Mouse (Mus musculus) midbrain, embryonic 12.5 days (tissue): Measurements from ENCODE around the gene Ttc30b. TPM values are rescaled to one million over a fixed set of nuclear protein-coding genes. Genes with fewer than 3 reads are reported as not detected.
"Not testable (repeated sequence)": the region's sequence is repeated elsewhere in the genome, so short reads cannot be mapped to it uniquely, and the experiment has no call there.

ENCODE experiments used
- ATAC-seq: fragments of 200-750 bp; cut with Nextera tagmentation; 2 replicates; pipeline ENCODE4 v1.8.0; 2017; ENCODE audit warnings: low read depth, moderate TSS enrichment, moderate library complexity; ENCODE audit not compliant: low FRiP score
- H3K27ac ChIP-seq: fragments of 300-500 bp; sonication (generic); replicated peaks from 2 replicates; pipeline ENCODE4 v1.5.1; 2016; ENCODE audit warnings: mild to moderate bottlenecking
- H3K27me3 ChIP-seq: fragments of 300-500 bp; sonication (generic); 2 replicates; pipeline ENCODE4 v1.6.1; 2016; ENCODE audit warnings: mild to moderate bottlenecking
- H3K36me3 ChIP-seq: fragments of 300-500 bp; sonication (generic); 2 replicates; pipeline ENCODE4 v1.6.1; 2016
- H3K4me1 ChIP-seq: fragments of 300-500 bp; sonication (generic); 2 replicates; pipeline ENCODE4 v1.6.1; 2016
- H3K4me2 ChIP-seq: fragments of 300-500 bp; sonication (generic); replicated peaks from 2 replicates; pipeline ENCODE4 v1.6.1; 2016; ENCODE audit warnings: mild to moderate bottlenecking, moderate library complexity
- H3K4me3 ChIP-seq: fragments of 300-500 bp; sonication (generic); 2 replicates; pipeline ENCODE4 v1.5.1; 2016; ENCODE audit warnings: mild to moderate bottlenecking
- H3K9ac ChIP-seq: fragments of 300-500 bp; sonication (generic); replicated peaks from 2 replicates; pipeline ENCODE4 v1.6.1; 2016; ENCODE audit warnings: mild to moderate bottlenecking, moderate library complexity
- H3K9me3 ChIP-seq: fragments of 300-500 bp; sonication (generic); 2 replicates; pipeline ENCODE4 v1.6.1; 2016; ENCODE audit warnings: mild to moderate bottlenecking
- WGBS: fragments of 180-500 bp; shearing (Covaris S2); methylation state at CpG from one replicate; pipeline ENCODE4 v1.1.7; 2016; 5-methylcytosine and 5-hydroxymethylcytosine counted together
- polyA plus RNA-seq: library from polyadenylated mRNA; unstranded; fragments of >200 nt; fragmentation: Nextera tagmentation; extraction: Ambion mirVana; gene quantifications from 2 replicates; pipeline ENCODE4 v1.2.1, GENCODE M21; 2016

Gene Ttc30b
- polyA plus RNA-seq, 1 experiment from 2014 or later = 9.7 TPM

DNA sequence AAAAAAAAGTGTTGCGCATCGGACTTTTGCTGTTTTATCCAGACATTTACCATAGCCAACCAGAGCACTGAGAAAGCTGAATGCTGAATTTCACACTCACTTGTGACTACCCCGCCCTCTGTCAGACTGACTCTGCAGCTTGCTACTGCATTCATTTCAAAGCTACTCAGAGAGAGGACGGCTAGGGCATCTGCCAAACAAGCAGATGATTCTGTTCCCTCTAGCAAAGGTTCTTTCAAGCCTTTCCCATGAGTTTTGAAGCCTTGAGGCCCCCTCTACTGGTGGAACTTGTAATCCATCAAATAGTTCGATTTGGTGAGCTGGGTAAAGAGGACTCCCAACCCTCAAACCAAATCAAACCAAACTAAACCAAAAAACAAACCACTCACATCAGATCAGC is 26.6 kb upstream of the Ttc30b start:
- no peak overlapping the region for H3K9ac ChIP-seq
- ATAC-seq = peak; percentile 52; the same call in 1 of the 2 replicates
- 28% methylated on average over 5 of the region's 5 CpGs for WGBS
- no peaks in the 10 kb centered on the region for H3K27me3 ChIP-seq
- no peak overlapping the region for H3K27ac ChIP-seq
- H3K9me3 ChIP-seq = no peaks in the 10 kb centered on the region
- H3K4me2 ChIP-seq = peak overlapping the region; percentile 29
- no peak overlapping the region for H3K4me3 ChIP-seq
- H3K4me1 ChIP-seq = peaks cover 29% of the 10 kb centered on the region
- no peaks in the 10 kb centered on the region for H3K36me3 ChIP-seq

DNA sequence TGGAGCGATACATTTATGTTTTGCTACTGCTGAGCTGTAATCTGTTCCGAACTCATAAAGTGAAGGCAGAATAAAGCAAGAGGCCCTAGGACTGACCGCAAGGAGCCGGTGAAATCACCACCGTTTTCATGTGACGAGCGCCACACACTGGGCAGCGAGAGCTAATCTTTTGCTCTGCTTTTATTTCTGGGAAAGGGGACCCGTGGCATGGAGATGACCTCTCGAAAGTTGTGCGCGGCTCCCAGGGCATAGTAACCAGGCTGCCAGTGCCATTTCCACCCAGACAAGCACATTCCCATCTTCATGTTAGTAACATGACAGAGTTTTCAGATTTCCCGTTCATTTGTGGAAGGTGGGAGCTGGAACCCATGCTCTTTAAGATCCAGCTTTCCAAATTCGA is 26.1 kb upstream of the Ttc30b start:
- H3K27ac ChIP-seq = no peak overlapping the region
- peak overlapping the region; percentile 29 for H3K4me2 ChIP-seq
- peaks cover 34% of the 10 kb centered on the region for H3K4me1 ChIP-seq
- no peaks in the 10 kb centered on the region for H3K9me3 ChIP-seq
- H3K36me3 ChIP-seq = no peaks in the 10 kb centered on the region
- H3K4me3 ChIP-seq = no peak overlapping the region
- 9% methylated on average over 14 of the region's 14 CpGs for WGBS
- ATAC-seq = peak; percentile 35; the same call in 1 of the 2 replicates
- H3K9ac ChIP-seq = no peak overlapping the region
- H3K27me3 ChIP-seq = no peaks in the 10 kb centered on the region

DNA sequence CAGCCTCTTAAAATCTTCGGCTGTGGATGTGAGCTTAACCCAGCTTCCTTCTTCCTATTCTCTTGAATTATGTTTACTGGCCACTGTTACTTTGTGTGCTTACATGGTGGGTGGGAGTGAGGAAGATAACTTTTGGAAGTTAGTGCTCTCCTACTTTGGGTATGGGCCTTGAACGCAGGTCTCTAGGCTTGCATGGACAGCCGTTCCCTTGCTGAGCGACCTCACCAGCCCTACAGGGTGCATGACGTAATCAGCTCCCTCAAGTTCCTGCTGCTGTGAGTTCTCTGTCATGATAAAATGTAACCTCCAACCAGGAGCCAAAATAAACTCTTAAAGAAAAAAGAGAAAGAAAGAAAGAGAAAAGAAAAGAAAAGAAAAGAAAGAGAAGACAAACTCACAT is 25.7 kb upstream of the Ttc30b start:
- Histone ChIP-seq H3K27ac (no peak overlapping the region), H3K27me3 (no peaks in the 10 kb centered on the region), H3K36me3 (no peaks in the 10 kb centered on the region), H3K9ac (no peak overlapping the region), H3K4me2 (0 out of 2 replicates have a peak overlapping the region, but pooled peaks have one; percentile 29), H3K4me1 (peaks cover 39% of the 10 kb centered on the region), H3K4me3 (no peak overlapping the region), H3K9me3 (no peaks in the 10 kb centered on the region)
- 73% methylated on average over 5 of the region's 5 CpGs for WGBS
- ATAC-seq = no peak

DNA sequence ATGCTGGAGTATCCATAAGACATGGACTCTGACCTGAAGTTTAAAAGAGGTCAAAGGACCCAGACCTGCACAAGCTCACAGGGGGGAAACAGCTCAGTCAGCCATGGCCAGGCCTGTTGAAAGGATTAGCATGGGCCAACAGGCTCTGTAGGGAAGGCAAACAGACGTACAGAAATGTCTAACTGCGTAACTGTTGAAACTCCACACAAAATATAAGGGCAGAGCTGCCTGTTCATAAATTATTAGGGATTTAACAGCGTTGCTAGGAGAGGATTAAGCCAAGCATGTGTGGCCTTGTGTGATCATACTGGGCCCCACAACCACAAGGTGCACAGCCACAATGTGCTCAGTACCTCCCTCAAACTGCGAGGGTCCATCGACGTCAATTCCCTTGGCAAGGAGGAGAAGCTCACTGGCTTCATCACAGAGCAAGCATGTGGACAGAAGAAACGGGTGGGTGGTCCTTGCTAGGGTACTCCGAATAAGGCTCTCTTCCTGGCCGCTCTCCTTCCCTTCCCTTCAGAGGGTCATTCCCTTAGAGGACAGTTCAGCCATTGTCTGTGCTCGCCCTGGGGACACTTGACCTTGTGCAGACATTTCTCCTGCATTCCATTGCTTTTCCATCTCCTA is 24.9 kb upstream of the Ttc30b start:
- WGBS = 30% methylated on average over 10 of the region's 10 CpGs
- Histone ChIP-seq H3K9ac (no peak overlapping the region), H3K9me3 (no peaks in the 10 kb centered on the region), H3K4me2 (no peak overlapping the region), H3K4me3 (no peak overlapping the region), H3K27me3 (no peaks in the 10 kb centered on the region), H3K27ac (no peak overlapping the region), H3K36me3 (no peaks in the 10 kb centered on the region), H3K4me1 (peaks cover 41% of the 10 kb centered on the region)
- ATAC-seq = no peak

DNA sequence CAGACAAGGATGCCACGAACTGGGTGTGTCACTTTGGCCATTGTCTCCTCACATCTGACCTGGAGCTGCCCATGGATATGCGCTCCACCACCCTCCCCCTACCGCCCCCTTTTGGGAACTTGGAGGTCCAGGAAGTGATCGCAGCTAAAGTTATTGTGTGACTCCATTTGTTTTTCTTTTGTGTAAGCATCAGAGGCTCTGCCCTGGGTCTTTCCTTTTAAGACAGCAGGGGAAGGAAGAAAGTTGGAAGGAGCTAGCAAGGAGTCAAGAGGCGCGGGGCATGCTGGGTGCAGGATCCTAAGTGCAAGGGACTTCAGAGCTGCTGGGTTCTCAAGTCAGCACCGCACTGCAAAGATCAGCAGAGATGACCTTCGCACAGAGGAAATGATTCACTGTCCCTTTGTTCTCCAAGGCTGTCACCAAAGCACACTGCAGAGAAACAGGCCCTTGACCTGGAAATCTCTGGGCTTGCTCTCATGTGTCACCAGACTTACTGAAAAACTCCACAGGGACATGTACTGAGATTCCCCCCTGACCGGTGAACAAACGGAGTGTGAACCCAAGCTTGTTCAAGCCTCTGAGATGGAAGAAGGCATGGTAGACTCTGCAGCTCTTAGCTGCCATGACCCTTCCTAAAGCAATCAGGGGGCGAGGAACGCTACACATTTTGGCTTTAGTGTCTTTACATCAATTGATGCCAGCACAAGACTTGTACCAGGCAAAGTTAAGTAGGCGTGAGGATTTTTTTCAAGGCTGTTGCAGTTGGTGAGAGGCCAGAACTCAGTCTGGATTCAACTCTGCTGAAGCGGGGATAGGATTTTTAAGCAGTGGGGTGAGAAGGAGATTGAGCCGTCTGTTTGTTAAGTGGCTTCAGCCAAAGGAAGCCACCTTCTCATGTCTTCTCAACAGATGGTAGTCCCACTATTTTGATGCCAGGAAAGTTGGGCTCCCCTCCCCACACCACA is 22.3 kb upstream of the Ttc30b start:
- no peak overlapping the region for H3K9ac ChIP-seq
- no peaks in the 10 kb centered on the region for H3K36me3 ChIP-seq
- H3K9me3 ChIP-seq = no peaks in the 10 kb centered on the region
- peak overlapping the region; percentile 39 for H3K4me2 ChIP-seq
- peaks cover 41% of the 10 kb centered on the region for H3K4me1 ChIP-seq
- H3K4me3 ChIP-seq = no peak overlapping the region
- 50% methylated on average over 15 of the region's 15 CpGs for WGBS
- H3K27ac ChIP-seq = peak overlapping the region; percentile 57
- no peak for ATAC-seq
- no peaks in the 10 kb centered on the region for H3K27me3 ChIP-seq

DNA sequence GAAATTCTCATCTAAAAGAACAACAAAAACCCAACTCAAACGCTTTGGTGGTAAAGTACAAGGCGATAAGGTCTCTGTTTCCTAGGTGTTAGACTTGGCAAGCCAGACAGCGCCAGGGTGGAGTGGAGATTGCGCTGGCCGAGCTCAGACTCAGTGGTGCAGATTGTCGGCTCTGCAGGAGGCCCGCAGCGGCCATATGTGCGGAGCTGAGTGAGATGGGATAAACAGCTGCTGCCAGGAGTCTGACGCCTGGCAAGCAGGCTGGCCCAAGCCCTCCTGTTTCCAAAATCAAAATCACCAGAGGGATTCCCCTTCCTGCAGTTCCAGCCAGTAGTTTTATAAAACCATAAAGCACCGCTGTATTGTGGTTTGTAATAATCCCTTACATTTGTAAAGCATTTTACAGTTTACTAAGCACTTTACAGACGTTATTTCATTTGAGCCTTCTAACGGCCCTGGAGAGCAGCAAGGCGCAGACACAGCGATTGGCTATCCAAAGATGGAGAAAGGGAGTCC is 21.5 kb upstream of the Ttc30b start:
- H3K4me3 ChIP-seq = 0 out of 2 replicates have a peak overlapping the region, but pooled peaks have one; percentile 16
- 8% methylated on average over 15 of the region's 15 CpGs for WGBS
- no peak overlapping the region for H3K9ac ChIP-seq

DNA sequence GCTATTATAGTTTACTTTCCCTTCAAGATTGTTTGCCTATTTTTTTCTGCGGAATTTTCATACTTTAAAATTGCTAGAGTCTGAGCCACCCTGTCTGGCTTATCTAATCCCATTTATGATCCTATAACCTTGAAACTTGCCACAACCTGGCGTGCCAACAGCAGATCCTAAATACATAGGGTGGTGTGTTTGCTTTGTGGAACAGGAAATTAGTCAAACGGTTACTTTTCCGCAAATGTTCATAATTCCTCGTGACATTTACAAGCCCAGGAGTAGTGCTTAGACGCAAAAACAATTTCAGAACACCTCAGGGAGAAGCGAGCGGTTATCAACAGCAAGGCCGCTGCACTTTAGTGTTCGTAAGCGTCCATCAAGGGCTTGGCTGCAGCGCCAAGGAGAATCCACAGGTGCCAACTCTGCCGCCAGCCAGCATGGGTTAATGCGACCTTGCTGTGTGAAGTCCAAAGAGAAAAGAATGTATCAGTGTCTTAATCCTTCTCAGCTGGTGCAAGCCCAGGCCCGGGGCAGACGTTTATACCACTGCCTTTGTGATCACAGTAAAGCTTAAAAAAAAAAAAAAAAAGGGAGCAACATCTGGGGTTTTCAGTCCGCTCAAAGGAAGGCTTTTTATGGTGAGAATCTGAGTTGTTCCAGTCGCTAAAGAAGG is 20.9 kb upstream of the Ttc30b start:
- Histone ChIP-seq H3K9me3 (no peaks in the 10 kb centered on the region), H3K36me3 (no peaks in the 10 kb centered on the region), H3K27me3 (no peaks in the 10 kb centered on the region), H3K27ac (peak overlapping the region; percentile 57), H3K4me1 (peaks cover 33% of the 10 kb centered on the region), H3K9ac (no peak overlapping the region), H3K4me2 (peak overlapping the region; percentile 39), H3K4me3 (0 out of 2 replicates have a peak overlapping the region, but pooled peaks have one; percentile 16)
- 23% methylated on average over 18 of the region's 18 CpGs for whole genome bisulfite sequencing
- ATAC-seq = peak; percentile 73; the same call in 1 of the 2 replicates

More for the DNA sequence above, 21.5 kb upstream of the Ttc30b start:
- Histone ChIP-seq H3K36me3 (no peaks in the 10 kb centered on the region), H3K27me3 (no peaks in the 10 kb centered on the region), H3K9me3 (no peaks in the 10 kb centered on the region), H3K4me2 (peak overlapping the region; percentile 39), H3K4me1 (peaks cover 39% of the 10 kb centered on the region), H3K27ac (peak overlapping the region; percentile 57)
- peak; percentile 64 for ATAC-seq

DNA sequence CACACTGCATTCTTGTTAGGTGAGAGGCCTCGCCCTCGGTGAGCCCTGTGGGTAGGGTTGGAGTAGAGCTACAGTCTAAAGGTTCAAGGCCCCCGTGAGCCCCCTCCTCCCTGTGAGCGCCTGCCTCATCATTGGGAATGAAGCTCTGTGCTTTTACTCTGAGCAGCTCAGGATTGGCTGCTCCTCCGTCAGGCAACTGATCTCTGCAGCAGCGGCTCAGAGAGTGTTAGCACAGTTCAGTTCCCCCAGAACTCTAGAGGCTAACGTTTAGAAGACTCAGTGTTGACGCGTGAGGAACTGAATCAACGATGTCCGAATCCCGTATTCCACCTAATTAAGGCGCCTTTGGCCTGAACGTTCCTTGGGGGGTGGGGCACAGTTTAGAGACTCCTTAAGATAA is 17.3 kb upstream of the Ttc30b start:
- H3K4me2 ChIP-seq = no peak overlapping the region
- H3K4me1 ChIP-seq = peaks cover 19% of the 10 kb centered on the region
- no peaks in the 10 kb centered on the region for H3K27me3 ChIP-seq
- no peak for ATAC-seq
- H3K4me3 ChIP-seq = no peak overlapping the region
- WGBS = 47% methylated on average over 14 of the region's 14 CpGs
- no peak overlapping the region for H3K9ac ChIP-seq
- H3K36me3 ChIP-seq = no peaks in the 10 kb centered on the region
- no peaks in the 10 kb centered on the region for H3K9me3 ChIP-seq
- no peak overlapping the region for H3K27ac ChIP-seq

DNA sequence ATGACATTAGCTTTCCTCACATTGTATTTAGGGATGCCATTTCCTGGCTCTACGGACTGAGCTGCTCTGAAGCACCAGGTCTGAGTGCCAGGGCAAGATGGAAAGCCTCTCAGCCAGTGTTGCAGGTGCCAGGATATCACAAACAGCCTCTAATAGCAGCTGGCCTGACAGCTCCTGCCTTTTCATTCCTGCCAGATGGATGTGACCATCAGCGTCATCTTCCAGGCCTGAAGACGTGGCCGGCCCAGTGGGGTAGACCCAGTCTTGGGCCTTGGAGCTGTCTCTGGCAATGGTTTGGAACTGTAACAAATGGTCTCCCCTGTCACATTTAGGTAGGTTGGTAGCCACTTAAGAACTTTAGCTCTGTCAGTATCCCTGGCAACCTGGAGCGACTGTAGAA is 14.9 kb upstream of the Ttc30b start:
- H3K36me3 ChIP-seq = no peaks in the 10 kb centered on the region
- no peak overlapping the region for H3K9ac ChIP-seq
- no peaks in the 10 kb centered on the region for H3K27me3 ChIP-seq
- H3K4me3 ChIP-seq = no peak overlapping the region
- H3K27ac ChIP-seq = no peak overlapping the region
- no peaks in the 10 kb centered on the region for H3K9me3 ChIP-seq
- 93% methylated on average over 5 of the region's 5 CpGs for WGBS
- ATAC-seq = no peak
- no peaks in the 10 kb centered on the region for H3K4me1 ChIP-seq
- no peak overlapping the region for H3K4me2 ChIP-seq

DNA sequence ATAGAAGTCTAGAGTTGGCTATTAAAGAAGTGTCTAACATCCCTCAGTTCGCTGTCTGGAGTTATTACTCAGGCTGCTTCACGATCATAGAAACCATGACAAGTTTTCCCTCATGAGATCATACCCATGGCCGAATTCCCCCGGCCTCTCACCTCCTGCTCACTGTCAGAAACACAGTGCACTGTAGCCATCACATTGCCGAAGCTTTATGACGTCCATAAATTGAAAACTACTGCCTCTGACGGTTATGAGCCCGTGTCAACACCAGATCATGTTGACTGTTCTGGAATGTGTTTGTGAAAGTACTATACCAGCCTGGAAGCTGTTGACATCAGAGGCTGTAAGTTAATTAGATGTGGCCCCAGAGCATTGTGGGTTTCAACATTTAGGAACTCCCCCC is 12.3 kb upstream of the Ttc30b start:
- Histone ChIP-seq H3K4me2 (no peak overlapping the region), H3K4me1 (no peaks in the 10 kb centered on the region), H3K9me3 (no peaks in the 10 kb centered on the region), H3K27me3 (no peaks in the 10 kb centered on the region), H3K36me3 (no peaks in the 10 kb centered on the region), H3K27ac (no peak overlapping the region), H3K9ac (no peak overlapping the region), H3K4me3 (no peak overlapping the region)
- no peak for ATAC-seq
- WGBS = 92% methylated on average over 8 of the region's 8 CpGs

DNA sequence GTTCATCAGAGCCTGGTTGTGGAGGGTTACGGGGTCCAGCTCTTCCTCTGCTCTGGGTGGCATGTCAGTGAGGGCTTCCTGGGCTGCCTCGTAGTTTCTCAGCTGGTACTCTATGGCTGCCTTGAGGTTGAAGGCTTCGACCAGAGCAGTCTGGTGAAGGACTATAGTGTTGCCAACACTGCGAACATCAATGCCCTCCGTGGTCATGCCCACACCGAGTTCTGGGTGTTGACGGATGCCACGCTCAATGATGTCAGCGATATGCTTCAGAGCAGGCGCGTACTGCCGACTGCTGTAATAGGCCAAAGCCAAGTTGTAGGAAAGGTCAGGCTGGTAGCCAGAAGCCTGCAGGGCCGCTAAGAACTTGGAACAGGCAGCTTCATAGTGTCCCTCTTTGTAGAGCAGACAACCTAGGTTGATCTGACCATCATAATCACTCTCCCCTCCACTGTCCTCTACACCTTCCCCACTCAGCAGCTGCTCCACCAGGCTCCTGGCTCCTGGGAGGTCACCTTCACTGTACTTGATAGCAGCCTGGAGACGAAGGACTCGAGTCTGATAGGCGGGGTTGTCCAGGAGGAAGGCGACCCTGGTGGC is 767 bp downstream of the Ttc30b start:
- H3K27me3 ChIP-seq, H3K27ac ChIP-seq, H3K9me3 ChIP-seq, H3K36me3 ChIP-seq, H3K4me1 ChIP-seq, ATAC-seq: not testable (repeated sequence)
- WGBS = 64% methylated on average over 16 of the region's 17 CpGs
- Histone ChIP-seq H3K4me3 (peak overlapping the region; percentile 62), H3K4me2 (peak overlapping the region; percentile 56), H3K9ac (peak overlapping the region; percentile 59)
